Mouse (Mus musculus): ENCODE measurements around the gene Olfr474. TPM values are rescaled to one million over a fixed set of nuclear protein-coding genes. Genes with fewer than 3 reads are reported as not detected.

Olfr474 gene
- polyA plus RNA-seq (2012; rRNA removed) = not detected in 2 replicates

GRCm38 (mm10) chr7:107954343-107954742 is at the start of gene Olfr474:
Gene Olfr474 (plus strand): TSS chr7:107954643.

GRCm38 (mm10) chr7:107930146-107930545 is 24.3 kb upstream of the Olfr474 start, which contains the start of gene Olfr473:
Gene Olfr473 (plus strand): TSS chr7:107930446.

GRCm38 (mm10) chr7:107964503-107964902 is 10.1 kb downstream of the Olfr474 start, which contains the start of gene Olfr476:
Gene Olfr476 (plus strand): TSS chr7:107964803.

GRCm38 (mm10) chr7:107986393-107986792 is 31.9 kb downstream of the Olfr474 start, which contains the start of gene Olfr477:
Gene Olfr477 (plus strand): TSS chr7:107986693.

Other genes starting within 250 kb of the Olfr474 start
- gene Cyb5r2, start 196.6 kb upstream of the Olfr474 start, polyA plus RNA-seq (2012; rRNA removed) = 0.16 and 0.37 TPM in 2 replicates
- gene Ovch2, start 153.4 kb upstream of the Olfr474 start, polyA plus RNA-seq (2012; rRNA removed) = not detected in 2 replicates
- gene Olfr467, start 142.4 kb upstream of the Olfr474 start, polyA plus RNA-seq (2012; rRNA removed) = not detected in 2 replicates
- not detected in 2 replicates for gene Olfr469, start 129.1 kb upstream of the Olfr474 start, polyA plus RNA-seq (2012; rRNA removed)
- gene Olfr470, start 107.2 kb upstream of the Olfr474 start, polyA plus RNA-seq (2012; rRNA removed) = not detected in 2 replicates
- not detected in 2 replicates for gene Olfr472, start 56.7 kb upstream of the Olfr474 start, polyA plus RNA-seq (2012; rRNA removed)
- gene Olfr473, start 24.2 kb upstream of the Olfr474 start, polyA plus RNA-seq (2012; rRNA removed) = not detected in 2 replicates
- gene Olfr476, start 10.2 kb downstream of the Olfr474 start, polyA plus RNA-seq (2012; rRNA removed) = not detected in 2 replicates
- not detected in 2 replicates for gene Olfr477, start 32.0 kb downstream of the Olfr474 start, polyA plus RNA-seq (2012; rRNA removed)
- gene Olfr478, start 79.3 kb downstream of the Olfr474 start, polyA plus RNA-seq (2012; rRNA removed) = not detected in 2 replicates
- not detected in 2 replicates for gene Olfr479, start 96.0 kb downstream of the Olfr474 start, polyA plus RNA-seq (2012; rRNA removed)
- gene Olfr480, start 112.7 kb downstream of the Olfr474 start, polyA plus RNA-seq (2012; rRNA removed) = not detected in 2 replicates
- gene Olfr481, start 125.2 kb downstream of the Olfr474 start, polyA plus RNA-seq (2012; rRNA removed) = not detected in 2 replicates
- gene Olfr482, start 142.9 kb downstream of the Olfr474 start, polyA plus RNA-seq (2012; rRNA removed) = not detected in 2 replicates
- not detected in 2 replicates for gene Olfr483, start 146.2 kb downstream of the Olfr474 start, polyA plus RNA-seq (2012; rRNA removed)
- gene Olfr484, start 172.8 kb downstream of the Olfr474 start, polyA plus RNA-seq (2012; rRNA removed) = not detected in 2 replicates
- not detected in 2 replicates for gene Olfr485, start 205.2 kb downstream of the Olfr474 start, polyA plus RNA-seq (2012; rRNA removed)
- gene Olfr486, start 218.1 kb downstream of the Olfr474 start, polyA plus RNA-seq (2012; rRNA removed) = not detected in 2 replicates